Mouse (Mus musculus) monocyte, adult 5-6 weeks (primary cell): ENCODE measurements around the gene Ghdc. TPM values are rescaled to one million over a fixed set of nuclear protein-coding genes. Genes with fewer than 3 reads are reported as not detected.

ENCODE experiments used
- ATAC-seq: fragments of 153-309, 156-312 bp; replicated peaks from 2 replicates; pipeline ENCODE4 v1.8.0; 2017; ENCODE audit warnings: mild to moderate bottlenecking; ENCODE audit not compliant: low TSS enrichment, insufficient number of reproducible peaks, severe bottlenecking, poor library complexity, low FRiP score
- total RNA-seq: library from RNA; stranded (forward); fragments of 200-1000, 200-491, 200-594 nt; gene quantifications from 3 replicates; pipeline ENCODE4 v1.2.3, GENCODE M21; 2017

The Ghdc gene
- total RNA-seq, 1 experiment from 2014 or later = 4.7 TPM

GRCm38 (mm10) chr11:100727201-100727600 lies 43.6 kb downstream of the Ghdc start:
- ATAC-seq = no peak

- no peak for ATAC-seq
Observed at GRCm38 (mm10) chr11:100724919-100725512, 45.7 kb downstream of the Ghdc start.

GRCm38 (mm10) chr11:100722493-100723028 lies 48.2 kb downstream of the Ghdc start:
- ATAC-seq = no peak

- no peak for ATAC-seq
Observed at GRCm38 (mm10) chr11:100721776-100722492, 48.8 kb downstream of the Ghdc start.

- no peak for ATAC-seq
Observed at GRCm38 (mm10) chr11:100721254-100721653, 49.5 kb downstream of the Ghdc start.

GRCm38 (mm10) chr11:100720345-100720744 lies 50.4 kb downstream of the Ghdc start:
- ATAC-seq = no peak

- no peak for ATAC-seq
Observed at GRCm38 (mm10) chr11:100719893-100720292, 50.9 kb downstream of the Ghdc start.

GRCm38 (mm10) chr11:100719312-100719711 lies 51.4 kb downstream of the Ghdc start:
- no peak for ATAC-seq

- ATAC-seq = no peak
Observed at GRCm38 (mm10) chr11:100718866-100719265, 51.9 kb downstream of the Ghdc start.

GRCm38 (mm10) chr11:100718462-100718861 lies 52.3 kb downstream of the Ghdc start:
- no peak for ATAC-seq

GRCm38 (mm10) chr11:100716649-100717048 lies 54.1 kb downstream of the Ghdc start:
- ATAC-seq = no peak

Other genes with a start within 250 kb of the Ghdc start
- gene Acly, start 243.0 kb downstream of the Ghdc start, total RNA-seq = 104 to 134 TPM (median 105 TPM) in 3 replicates
- 4.4 TPM in 1 of 3 replicates, not detected in the others for gene Ttc25, start 225.3 kb downstream of the Ghdc start, total RNA-seq
- 22.6 to 33.8 TPM (median 25.9 TPM) in 3 replicates for gene Cnp, start 196.1 kb downstream of the Ghdc start, total RNA-seq
- gene Nkiras2, start 151.7 kb downstream of the Ghdc start, total RNA-seq = 49.6 to 69.8 TPM (median 54.5 TPM) in 3 replicates
- 239 to 305 TPM (median 293 TPM) in 3 replicates for gene Dnajc7, start 150.8 kb downstream of the Ghdc start, total RNA-seq
- gene Zfp385c, start 78.5 kb downstream of the Ghdc start, total RNA-seq = 0.32 to 0.76 TPM (median 0.49 TPM) in 3 replicates
- gene Dhx58, start 66.7 kb downstream of the Ghdc start, total RNA-seq = 26.9 to 31.5 TPM (median 28.6 TPM) in 3 replicates
- gene Kat2a, start 58.5 kb downstream of the Ghdc start, total RNA-seq = 6.1 to 9.9 TPM (median 7.1 TPM) in 3 replicates
- gene Hspb9, start 57.1 kb downstream of the Ghdc start, total RNA-seq = not detected in 3 replicates
- gene Rab5c, start 32.7 kb downstream of the Ghdc start, total RNA-seq = 163 to 176 TPM (median 171 TPM) in 3 replicates
- not detected in 3 replicates for gene Kcnh4, start 11.0 kb downstream of the Ghdc start, total RNA-seq
- gene Hcrt, start 8.0 kb downstream of the Ghdc start, total RNA-seq = not detected in 3 replicates
- gene Stat5b, start 79.8 kb upstream of the Ghdc start, total RNA-seq = 71.6 to 86.1 TPM (median 75.5 TPM) in 3 replicates
- gene Stat5a, start 88.4 kb upstream of the Ghdc start, total RNA-seq = 20.0 to 28.0 TPM (median 25.1 TPM) in 3 replicates
- gene Stat3, start 168.6 kb upstream of the Ghdc start, total RNA-seq = 328 to 413 TPM (median 368 TPM) in 3 replicates
- gene Cavin1, start 199.9 kb upstream of the Ghdc start, total RNA-seq = 0.32 to 2.5 TPM in 2 of 3 replicates, not detected in the other
- 26.0 to 42.7 TPM (median 37.5 TPM) in 3 replicates for gene Atp6v0a1, start 238.5 kb upstream of the Ghdc start, total RNA-seq